Mouse (Mus musculus) hindbrain, embryonic 13.5 days (tissue): Measurements from ENCODE around the gene Cramp1l. TPM values are rescaled to one million over a fixed set of nuclear protein-coding genes. Genes with fewer than 3 reads are reported as not detected.

Source experiments
- ATAC-seq: fragments of 200-750 bp; cut with Nextera tagmentation; 2 replicates; pipeline ENCODE4 v1.8.0; 2017; ENCODE audit warnings: moderate TSS enrichment; ENCODE audit not compliant: low FRiP score
- H3K27ac ChIP-seq: fragments of 300-500 bp; sonication (generic); 2 replicates; pipeline ENCODE4 v1.5.1; 2015; ENCODE audit warnings: inconsistent platforms, mild to moderate bottlenecking, moderate library complexity
- H3K27me3 ChIP-seq: fragments of 300-500 bp; sonication (generic); 2 replicates; pipeline ENCODE4 v1.6.1; 2015; ENCODE audit warnings: mild to moderate bottlenecking, inconsistent platforms
- H3K36me3 ChIP-seq: fragments of 300-500 bp; sonication (generic); 2 replicates; pipeline ENCODE4 v1.6.1; 2015; ENCODE audit warnings: mild to moderate bottlenecking, inconsistent platforms
- H3K4me1 ChIP-seq: fragments of 300-500 bp; sonication (generic); replicated peaks from 2 replicates; pipeline ENCODE4 v1.6.1; 2015; ENCODE audit warnings: inconsistent platforms
- H3K4me2 ChIP-seq: fragments of 300-500 bp; sonication (generic); 2 replicates; pipeline ENCODE4 v1.6.1; 2015; ENCODE audit warnings: inconsistent platforms, mild to moderate bottlenecking, moderate library complexity
- H3K4me3 ChIP-seq: fragments of 300-500 bp; sonication (generic); 2 replicates; pipeline ENCODE4 v1.5.1; 2015; ENCODE audit warnings: mild to moderate bottlenecking, inconsistent platforms
- H3K9ac ChIP-seq: fragments of 300-500 bp; sonication (generic); 2 replicates; pipeline ENCODE4 v1.6.1; 2015; ENCODE audit warnings: mild to moderate bottlenecking, inconsistent platforms
- H3K9me3 ChIP-seq: fragments of 300-500 bp; sonication (generic); 2 replicates; pipeline ENCODE4 v1.6.1; 2016; ENCODE audit warnings: inconsistent platforms
- WGBS: fragments of 180-500 bp; shearing (Covaris S2); methylation state at CpG from one replicate; pipeline ENCODE4 v1.1.7; 2015; 5-methylcytosine and 5-hydroxymethylcytosine counted together
- polyA plus RNA-seq: library from polyadenylated mRNA; unstranded; fragments of >200 nt; fragmentation: Nextera tagmentation; extraction: Ambion mirVana; gene quantifications from 2 replicates; pipeline ENCODE4 v1.2.1, GENCODE M21; 2015

Cramp1l gene
- 6.3 and 7.1 TPM in 2 replicates for polyA plus RNA-seq

DNA sequence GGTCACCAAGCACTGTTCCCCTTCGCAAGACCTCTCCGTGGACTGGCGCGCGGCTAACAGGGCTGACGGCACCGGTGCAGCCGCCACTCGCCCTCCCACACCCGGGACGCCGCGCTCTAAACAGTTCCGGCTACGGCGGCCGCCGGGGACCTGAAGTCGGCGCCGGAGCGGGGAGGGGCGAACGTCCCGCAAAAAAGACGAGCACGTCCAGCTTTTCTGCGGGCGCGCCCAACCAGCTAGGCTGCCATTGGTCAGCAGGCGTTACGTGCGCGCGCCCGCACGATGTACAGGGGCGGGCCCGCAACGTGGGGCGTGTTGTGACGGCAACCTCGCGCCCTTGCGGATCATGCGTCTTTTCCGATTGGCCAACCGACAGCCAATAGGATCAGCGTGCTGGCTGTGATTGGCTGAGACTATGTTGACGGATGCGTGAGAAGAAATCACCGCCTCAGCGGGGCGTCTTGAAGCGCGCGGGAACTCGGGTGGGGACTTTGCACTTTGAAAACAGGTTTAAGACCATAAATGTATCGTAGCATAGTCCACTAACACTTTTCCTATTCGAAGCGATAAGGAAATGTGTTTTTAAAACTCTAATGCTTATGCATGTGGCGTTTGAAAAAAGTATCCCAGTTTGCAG lies at the start of gene Cramp1l, which contains the start of gene Ift140:
Gene Cramp1l, minus strand, starts transcription at position 134 of the 637 bp plus-strand sequence.
Gene Ift140, plus strand, starts transcription at position 431 of the 637 bp plus-strand sequence.
- Histone ChIP-seq H3K27ac (peak within 1 kb of the TSS; percentile 86), H3K9ac (peak within 1 kb of the TSS; percentile 92), H3K4me2 (peak within 1 kb of the TSS; percentile 99), H3K27me3 (no peaks in the 10 kb centered on the region), H3K9me3 (no peaks in the 10 kb centered on the region), H3K36me3 (peaks cover 26% of the 10 kb centered on the region), H3K4me3 (peak within 1 kb of the TSS; percentile 76), H3K4me1 (peaks cover 47% of the 10 kb centered on the region)
- ATAC-seq, result peak; percentile 99
- under 1% methylated on average over 62 of the region's 62 CpGs for WGBS

DNA sequence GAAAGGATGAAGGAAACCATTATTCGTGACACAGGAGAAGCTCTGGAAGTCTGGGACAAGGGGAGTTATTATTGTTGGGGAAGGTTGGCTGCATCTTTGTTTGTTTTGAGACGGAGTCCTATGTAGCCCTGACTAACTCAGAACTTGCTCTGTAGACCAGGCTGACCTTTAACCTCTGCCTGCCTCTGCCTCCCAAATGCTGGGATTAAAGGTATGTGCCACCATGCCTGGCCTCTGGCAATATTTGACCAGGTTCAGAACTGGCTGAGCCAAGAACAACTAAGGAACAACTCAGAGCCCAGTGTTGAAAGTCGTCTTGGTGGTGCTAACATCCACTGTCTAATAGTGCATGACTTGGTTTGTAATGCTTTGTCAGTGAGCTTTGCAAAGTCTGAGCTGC lies 49.6 kb upstream of the Cramp1l start:
- no peak for ATAC-seq
- no peaks in the 10 kb centered on the region for H3K27me3 ChIP-seq
- no peak overlapping the region for H3K4me2 ChIP-seq
- H3K4me1 ChIP-seq, result 0 out of 2 replicates have a peak, but pooled peaks cover 3% of the 10 kb centered on the region
- peaks cover 41% of the 10 kb centered on the region for H3K36me3 ChIP-seq
- 93% methylated on average over 3 of the region's 3 CpGs for WGBS
- no peak overlapping the region for H3K9ac ChIP-seq
- H3K4me3 ChIP-seq, result no peak overlapping the region
- H3K9me3 ChIP-seq, result no peaks in the 10 kb centered on the region
- no peak overlapping the region for H3K27ac ChIP-seq

DNA sequence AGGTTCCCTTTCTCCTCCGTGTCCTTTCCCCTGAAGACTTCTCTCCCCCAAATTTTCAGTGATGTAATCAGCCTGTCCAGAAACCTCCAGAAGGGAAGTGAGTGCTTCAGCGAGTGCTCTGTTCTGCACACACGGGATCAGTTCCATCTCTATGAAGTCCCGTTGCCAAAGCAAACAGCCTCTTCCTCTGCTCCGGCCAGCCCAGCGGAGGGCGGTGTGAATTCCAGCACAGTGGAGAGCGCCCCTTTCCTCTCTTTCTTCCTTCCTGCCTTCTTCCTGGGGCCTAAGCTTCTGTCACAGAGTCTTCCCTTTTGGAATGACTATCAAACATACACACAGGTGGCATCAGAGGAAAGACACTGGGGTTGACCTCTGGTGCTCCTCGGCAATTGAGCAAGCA lies 48.8 kb upstream of the Cramp1l start:
- Histone ChIP-seq H3K27ac (peak overlapping the region; percentile 23; the same call in 1 of the 2 replicates), H3K27me3 (no peaks in the 10 kb centered on the region), H3K9ac (no peak overlapping the region), H3K4me3 (no peak overlapping the region), H3K36me3 (peaks cover 44% of the 10 kb centered on the region), H3K9me3 (no peaks in the 10 kb centered on the region), H3K4me2 (no peak overlapping the region), H3K4me1 (0 out of 2 replicates have a peak, but pooled peaks cover 3% of the 10 kb centered on the region)
- no peak for ATAC-seq
- 79% methylated on average over 9 of the region's 9 CpGs for WGBS

DNA sequence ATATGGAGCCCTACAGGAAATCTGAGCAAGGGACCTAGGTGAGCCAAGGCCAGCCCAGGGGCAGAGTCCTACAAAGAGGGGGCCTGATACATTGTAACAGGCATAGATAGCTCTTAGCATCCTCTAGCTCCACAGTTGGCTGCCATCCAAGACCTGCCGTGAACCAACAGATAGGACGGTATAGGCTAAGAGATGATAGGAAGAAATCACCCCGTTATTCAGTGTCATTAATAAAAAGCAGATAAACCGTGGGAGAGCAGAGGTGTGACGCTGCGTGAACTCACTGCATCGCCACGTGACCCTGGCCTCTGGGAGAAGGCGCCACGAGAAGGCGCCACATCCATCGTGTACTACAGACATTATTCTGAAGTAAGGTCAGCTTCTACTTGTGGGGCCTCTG lies 48.3 kb upstream of the Cramp1l start:
- Histone ChIP-seq H3K4me1 (0 out of 2 replicates have a peak, but pooled peaks cover 3% of the 10 kb centered on the region), H3K9ac (no peak overlapping the region), H3K4me2 (no peak overlapping the region), H3K9me3 (no peaks in the 10 kb centered on the region), H3K27me3 (no peaks in the 10 kb centered on the region), H3K36me3 (peaks cover 46% of the 10 kb centered on the region), H3K4me3 (no peak overlapping the region), H3K27ac (peak overlapping the region; percentile 23; the same call in 1 of the 2 replicates)
- ATAC-seq, result no peak
- 85% methylated on average over 12 of the region's 12 CpGs for WGBS

DNA sequence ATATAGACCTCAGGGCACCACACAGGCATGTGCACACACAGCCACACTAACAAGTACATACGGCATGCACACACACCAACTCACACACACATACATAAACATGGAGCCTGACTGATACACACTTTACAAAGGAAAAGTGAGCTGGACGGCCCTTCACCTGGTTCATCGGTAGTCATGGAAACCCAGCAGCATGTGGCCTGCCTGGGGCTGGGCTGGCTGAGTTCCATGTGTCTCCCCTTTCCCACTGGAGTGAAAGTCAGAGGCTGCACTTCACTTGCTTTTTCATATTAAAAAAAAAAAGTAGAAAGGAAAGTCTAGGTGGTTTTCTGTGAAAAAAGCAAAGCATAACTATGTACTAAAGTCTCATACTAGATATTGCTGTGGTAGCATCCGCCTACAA lies 47.7 kb upstream of the Cramp1l start:
- 0 out of 2 replicates have a peak, but pooled peaks cover 3% of the 10 kb centered on the region for H3K4me1 ChIP-seq
- no peak overlapping the region for H3K4me2 ChIP-seq
- H3K4me3 ChIP-seq, result no peak overlapping the region
- no peaks in the 10 kb centered on the region for H3K27me3 ChIP-seq
- no peak overlapping the region for H3K27ac ChIP-seq
- H3K9me3 ChIP-seq, result no peaks in the 10 kb centered on the region
- H3K9ac ChIP-seq, result no peak overlapping the region
- H3K36me3 ChIP-seq, result peaks cover 46% of the 10 kb centered on the region
- WGBS, result 81% methylated on average over 4 of the region's 4 CpGs
- ATAC-seq, result no peak

DNA sequence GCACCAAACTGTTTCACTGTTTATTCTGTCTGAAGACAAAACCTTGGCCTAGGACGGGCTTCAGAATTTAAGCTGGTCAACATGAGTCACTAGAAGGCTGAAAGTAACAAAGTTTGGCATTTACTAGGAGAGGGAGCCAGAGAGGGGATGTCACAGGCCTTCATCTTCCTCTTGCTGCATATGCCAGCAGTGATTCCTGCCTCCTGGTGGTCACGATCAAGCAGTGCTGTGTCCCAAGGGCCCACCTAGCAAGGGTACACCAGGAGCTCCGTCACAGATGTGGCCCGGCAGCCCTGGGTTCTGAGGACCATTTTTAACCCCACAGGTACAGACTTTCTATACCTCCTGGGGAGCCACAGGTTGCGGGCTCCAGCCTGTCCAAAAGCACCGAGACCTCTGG lies 41.5 kb upstream of the Cramp1l start:
- H3K9me3 ChIP-seq, result no peaks in the 10 kb centered on the region
- no peak overlapping the region for H3K4me3 ChIP-seq
- 93% methylated on average over 6 of the region's 6 CpGs for WGBS
- no peak overlapping the region for H3K4me2 ChIP-seq
- ATAC-seq, result no peak
- H3K27ac ChIP-seq, result no peak overlapping the region
- H3K4me1 ChIP-seq, result no peaks in the 10 kb centered on the region
- H3K9ac ChIP-seq, result no peak overlapping the region
- H3K36me3 ChIP-seq, result peaks cover 79% of the 10 kb centered on the region
- H3K27me3 ChIP-seq, result no peaks in the 10 kb centered on the region

DNA sequence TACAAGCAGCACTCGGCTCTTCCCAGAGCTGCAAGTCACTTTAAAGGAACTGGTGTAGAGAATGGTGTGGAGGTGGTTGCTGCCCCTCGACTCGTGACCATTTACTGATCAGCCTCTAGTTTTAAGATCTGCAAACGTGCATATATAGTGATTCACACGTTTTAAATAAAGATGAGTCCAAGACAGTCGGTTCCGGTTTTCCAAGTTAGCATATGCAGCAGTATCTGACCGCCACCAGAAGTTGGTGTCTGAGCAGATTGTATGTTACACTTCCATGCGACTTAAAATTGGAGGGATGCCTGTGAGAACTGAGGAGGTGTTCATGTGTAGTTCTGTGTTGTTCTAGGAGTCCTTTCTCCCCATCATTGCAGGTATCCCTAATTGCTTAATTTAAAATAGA lies 37.7 kb upstream of the Cramp1l start:
- Histone ChIP-seq H3K27me3 (no peaks in the 10 kb centered on the region), H3K9me3 (no peaks in the 10 kb centered on the region), H3K4me2 (no peak overlapping the region), H3K4me3 (no peak overlapping the region), H3K27ac (no peak overlapping the region), H3K4me1 (no peaks in the 10 kb centered on the region), H3K36me3 (peaks cover 76% of the 10 kb centered on the region), H3K9ac (no peak overlapping the region)
- no peak for ATAC-seq
- 89% methylated on average over 9 of the region's 9 CpGs for WGBS

DNA sequence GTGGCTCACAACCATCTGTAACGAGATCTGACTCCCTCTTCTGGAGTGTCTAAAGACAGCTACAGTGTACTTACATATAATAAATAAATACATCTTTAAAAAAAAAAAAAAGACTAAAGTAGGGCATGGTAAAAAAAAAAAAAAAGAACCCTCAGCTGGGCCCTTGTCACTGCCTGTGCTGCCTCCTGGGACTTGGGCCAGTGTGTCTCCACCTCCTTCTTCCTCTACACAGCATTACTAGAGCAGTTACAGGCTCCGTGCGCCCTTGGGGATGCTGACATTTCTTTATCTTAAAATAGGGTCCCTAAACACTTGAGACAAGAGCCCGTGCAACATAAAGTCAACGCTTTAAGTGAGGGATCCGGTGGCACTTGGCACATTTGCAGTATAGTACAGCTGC lies 31.6 kb upstream of the Cramp1l start:
- Histone ChIP-seq H3K9me3 (no peaks in the 10 kb centered on the region), H3K4me2 (no peak overlapping the region), H3K27ac (no peak overlapping the region), H3K27me3 (no peaks in the 10 kb centered on the region), H3K4me3 (no peak overlapping the region), H3K36me3 (peaks cover 69% of the 10 kb centered on the region), H3K4me1 (no peaks in the 10 kb centered on the region), H3K9ac (no peak overlapping the region)
- 93% methylated on average over 5 of the region's 6 CpGs for WGBS
- no peak for ATAC-seq

DNA sequence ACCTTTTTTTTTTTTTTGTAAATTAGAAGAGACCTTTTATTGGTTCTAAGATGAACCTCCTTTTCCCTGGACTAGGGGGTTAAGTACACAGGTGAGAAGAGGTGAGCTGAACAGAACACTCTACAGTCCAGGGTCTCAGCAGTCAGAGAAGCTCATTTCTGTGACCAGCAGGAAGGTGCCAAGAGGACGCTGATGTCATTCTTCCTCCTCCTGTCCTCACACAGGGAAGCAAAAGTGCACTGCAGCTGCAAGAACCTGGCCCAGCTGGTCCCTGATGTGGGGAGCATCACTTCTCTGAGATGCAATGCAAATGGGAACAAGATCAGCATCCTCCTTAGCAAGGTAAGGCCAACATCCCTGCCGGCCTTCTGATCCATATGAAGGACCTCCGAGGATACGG lies 29.7 kb upstream of the Cramp1l start:
- Histone ChIP-seq H3K4me3 (no peak overlapping the region), H3K27ac (no peak overlapping the region), H3K4me1 (no peaks in the 10 kb centered on the region), H3K4me2 (no peak overlapping the region), H3K9ac (no peak overlapping the region), H3K27me3 (no peaks in the 10 kb centered on the region), H3K9me3 (no peaks in the 10 kb centered on the region), H3K36me3 (peaks cover 74% of the 10 kb centered on the region)
- no peak for ATAC-seq
- WGBS, result 86% methylated on average over 4 of the region's 4 CpGs

DNA sequence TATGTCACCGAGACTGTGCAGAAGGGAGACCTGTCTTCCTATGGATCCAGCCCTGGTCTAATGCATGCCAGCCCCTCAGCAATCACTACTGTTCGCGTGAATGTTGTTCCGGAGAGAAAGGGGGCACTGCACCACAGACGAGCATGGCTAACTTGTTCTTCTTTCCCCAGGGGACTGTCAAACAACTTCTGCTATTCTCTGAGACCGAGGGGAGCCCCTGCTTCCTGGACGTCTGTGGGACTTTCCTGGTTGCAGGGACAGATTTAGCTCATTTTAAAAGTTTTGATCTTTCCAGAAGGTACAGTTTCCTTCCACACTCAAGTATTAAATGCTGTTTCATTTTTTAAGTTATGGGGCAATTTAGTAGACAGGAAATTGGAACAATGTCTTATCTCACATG lies 29.3 kb upstream of the Cramp1l start:
- no peak overlapping the region for H3K4me2 ChIP-seq
- ATAC-seq, result no peak
- no peaks in the 10 kb centered on the region for H3K27me3 ChIP-seq
- H3K4me1 ChIP-seq, result no peaks in the 10 kb centered on the region
- no peak overlapping the region for H3K4me3 ChIP-seq
- H3K27ac ChIP-seq, result no peak overlapping the region
- peaks cover 74% of the 10 kb centered on the region for H3K36me3 ChIP-seq
- H3K9me3 ChIP-seq, result no peaks in the 10 kb centered on the region
- 78% methylated on average over 7 of the region's 7 CpGs for WGBS
- H3K9ac ChIP-seq, result no peak overlapping the region

DNA sequence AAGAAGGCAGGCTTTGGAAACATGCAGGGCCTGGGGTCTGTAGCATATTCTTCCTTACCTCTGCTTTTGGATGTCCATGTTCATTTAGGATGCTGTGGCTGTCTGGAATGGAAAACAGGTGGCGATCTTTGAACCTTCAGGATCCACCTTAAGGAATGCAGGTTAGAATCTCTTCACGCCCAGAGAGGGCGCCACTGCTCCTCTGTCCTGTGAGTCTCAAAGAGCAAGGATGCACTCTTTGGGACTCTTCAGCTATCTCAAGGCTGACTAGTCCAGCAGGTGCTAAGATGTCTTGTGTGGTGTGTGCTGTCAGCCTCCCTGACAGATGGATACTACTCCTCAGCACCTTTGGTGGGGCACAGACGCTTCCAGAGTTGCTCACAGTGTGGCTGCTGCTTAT lies 20.6 kb upstream of the Cramp1l start:
- Histone ChIP-seq H3K9ac (peak overlapping the region; percentile 24; the same call in 1 of the 2 replicates), H3K27ac (no peak overlapping the region), H3K9me3 (no peaks in the 10 kb centered on the region), H3K27me3 (no peaks in the 10 kb centered on the region), H3K4me1 (no peaks in the 10 kb centered on the region), H3K36me3 (peaks cover 77% of the 10 kb centered on the region), H3K4me2 (no peak overlapping the region), H3K4me3 (no peak overlapping the region)
- WGBS, result 68% methylated on average over 4 of the region's 4 CpGs
- no peak for ATAC-seq

DNA sequence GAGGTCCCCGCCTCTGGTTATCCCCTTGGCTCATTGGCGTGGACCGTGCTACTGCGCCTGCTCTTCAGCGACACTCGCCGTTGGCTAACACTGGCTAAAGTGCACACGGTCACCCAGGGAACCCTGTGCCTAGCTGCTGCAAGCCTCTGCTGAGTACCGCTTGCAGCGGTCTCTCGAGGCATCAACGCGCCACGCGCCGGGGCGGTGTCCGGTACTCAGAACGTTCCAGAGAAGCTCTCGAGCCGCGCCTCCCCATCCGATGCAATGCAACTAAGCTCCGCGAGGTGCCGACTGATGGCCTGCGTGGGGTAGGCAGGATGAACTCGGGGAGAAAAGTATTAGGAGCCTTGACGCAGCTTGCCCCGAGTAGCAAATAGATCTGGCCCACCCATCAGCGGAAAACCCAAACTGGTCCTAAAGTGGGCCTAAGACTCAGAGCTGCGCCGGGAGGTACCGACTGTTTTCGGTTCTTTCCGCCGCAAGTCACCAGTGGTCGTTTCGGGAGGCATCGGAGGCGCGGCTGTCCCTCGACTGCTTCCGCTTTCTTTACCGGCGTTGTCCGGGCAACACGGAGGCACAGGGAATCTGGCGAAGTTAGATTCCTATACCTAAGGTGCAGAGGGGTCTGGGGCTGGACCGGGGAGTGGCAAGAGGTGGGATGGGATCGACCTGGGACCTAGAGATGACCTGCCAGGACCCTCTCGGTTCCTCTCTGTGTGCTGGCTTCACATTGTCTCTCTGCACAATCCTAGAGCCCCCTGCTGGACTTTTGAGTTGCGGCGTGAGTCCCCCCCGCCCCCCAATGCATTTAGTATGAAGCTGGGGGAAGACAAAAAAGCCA lies 924 bp upstream of the Cramp1l start:
- Histone ChIP-seq H3K27ac (peak overlapping the region; percentile 79), H3K27me3 (no peaks in the 10 kb centered on the region), H3K4me1 (peaks cover 43% of the 10 kb centered on the region), H3K4me2 (peak overlapping the region; percentile 96), H3K36me3 (peaks cover 19% of the 10 kb centered on the region), H3K9ac (peak overlapping the region; percentile 82), H3K9me3 (no peaks in the 10 kb centered on the region), H3K4me3 (peak overlapping the region; percentile 76)
- ATAC-seq, result peak; percentile 94
- whole genome bisulfite sequencing, result under 1% methylated on average over 55 of the region's 55 CpGs
